Mouse (Mus musculus): ENCODE measurements at regions not wholly inside any gene's neighbourhood (a gene's known extent, or its start where the extent isn't known, plus 50 kb on each side); places are given as distances from the start of the nearest gene placed in this dataset.

GRCm38 (mm10) chr1:76075685-76076455, 529.8 kb downstream of the Slc4a3 start:
- no peak for DNase-seq (ENCODE audit: low read depth, low spot score)

GRCm38 (mm10) chr1:76080241-76080640, 534.2 kb downstream of the Slc4a3 start:
- no peak for DNase-seq (ENCODE audit: low read depth, low spot score)

DNA sequence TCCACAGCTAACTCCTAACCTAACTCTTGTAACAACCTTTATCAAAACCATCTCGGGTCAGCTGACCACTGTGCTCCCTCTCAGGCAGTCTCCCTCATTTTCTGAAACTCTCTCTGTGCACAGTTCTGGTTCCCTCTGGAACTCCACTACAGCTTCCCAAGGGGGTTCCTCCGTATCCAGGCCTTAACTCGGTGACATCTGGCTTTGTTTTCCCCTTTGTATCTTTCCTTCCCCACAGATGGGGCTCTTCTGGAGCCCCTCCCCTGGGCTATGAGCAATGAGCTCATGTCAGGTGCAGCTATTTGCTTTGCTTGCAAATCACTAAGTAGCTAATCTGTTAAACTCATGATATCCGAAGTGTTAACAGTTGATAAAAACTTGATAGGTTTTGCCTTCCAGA, 535.6 kb downstream of the Slc4a3 start:
- no peak for DNase-seq (ENCODE audit: low read depth, low spot score)

- DNase-seq (ENCODE audit: low read depth, low spot score): no peak
Measured at GRCm38 (mm10) chr1:76083273-76084036, 537.4 kb downstream of the Slc4a3 start.

GRCm38 (mm10) chr1:76091031-76091430, 545.0 kb downstream of the Slc4a3 start:
- DNase-seq (ENCODE audit: low read depth, low spot score): no peak

- DNase-seq (ENCODE audit: low read depth, low spot score): no peak
Measured at GRCm38 (mm10) chr1:76113281-76113680, 567.2 kb downstream of the Slc4a3 start.

DNA sequence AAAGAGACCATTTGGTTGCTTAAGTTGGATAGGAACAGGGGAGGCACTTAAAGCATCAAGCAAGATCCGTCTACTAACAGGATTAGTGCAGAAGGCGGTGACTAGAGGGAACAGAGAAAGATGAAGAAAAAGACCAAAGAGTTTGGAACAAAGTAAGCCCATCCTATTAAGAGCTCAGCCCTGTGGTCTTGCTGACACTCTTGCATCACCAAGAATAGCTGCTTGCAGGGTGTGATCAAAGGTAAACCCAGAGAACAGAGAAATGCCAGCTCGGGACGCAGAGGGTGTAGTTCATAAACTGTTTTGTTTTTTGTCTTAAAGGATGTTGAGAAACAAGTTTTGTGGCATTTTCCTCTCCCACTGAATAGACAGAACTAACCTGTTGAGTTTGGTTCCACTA, 574.8 kb downstream of the Slc4a3 start:
- no peak for DNase-seq (ENCODE audit: low read depth, low spot score)

- DNase-seq (ENCODE audit: low read depth, low spot score): no peak
Measured at GRCm38 (mm10) chr1:76130353-76130752, 584.3 kb downstream of the Slc4a3 start.

DNA sequence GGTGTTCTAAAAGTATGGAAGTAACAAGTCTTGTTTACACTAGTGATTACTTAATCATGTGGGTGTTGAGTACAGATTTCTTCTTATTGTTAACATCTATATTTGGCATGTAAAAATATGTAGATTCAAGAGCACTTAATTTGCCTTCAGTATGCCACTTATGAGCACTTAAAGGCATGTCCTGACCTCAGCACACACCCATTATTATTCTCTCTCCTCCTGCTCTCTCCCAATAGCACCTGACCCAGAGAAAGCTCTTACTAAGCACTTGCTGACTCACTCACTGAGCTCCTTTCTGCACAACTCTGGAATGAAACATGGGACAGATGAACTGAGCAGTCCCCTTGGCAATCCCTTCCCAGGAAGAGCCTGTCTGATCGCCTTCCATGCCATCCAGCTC, 590.7 kb downstream of the Slc4a3 start:
- DNase-seq (ENCODE audit: low read depth, low spot score): no peak

- no peak for DNase-seq (ENCODE audit: low read depth, low spot score)
Measured at GRCm38 (mm10) chr1:76137701-76138100, 591.6 kb downstream of the Slc4a3 start.

DNA sequence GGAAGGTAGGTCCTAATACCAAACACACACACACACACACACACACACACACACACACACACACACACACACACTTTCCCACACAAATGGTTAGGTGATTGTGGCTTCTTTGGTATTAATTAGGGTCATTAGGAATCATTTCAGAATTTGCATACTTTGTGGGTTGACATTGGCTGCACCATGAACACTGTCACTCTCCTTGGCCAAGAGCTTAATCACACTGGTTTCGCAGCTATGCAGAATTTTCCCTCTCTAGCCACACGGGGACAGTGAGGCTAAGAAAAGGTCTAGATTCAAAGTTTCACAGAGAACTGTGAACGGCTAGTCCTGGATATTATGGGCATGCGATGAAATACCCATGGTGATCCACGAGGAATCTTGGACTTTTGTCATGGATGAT, 597.5 kb downstream of the Slc4a3 start:
- no peak for DNase-seq (ENCODE audit: low read depth, low spot score)

GRCm38 (mm10) chr1:76148963-76149362, 602.9 kb downstream of the Slc4a3 start:
- DNase-seq (ENCODE audit: low read depth, low spot score): no peak

DNA sequence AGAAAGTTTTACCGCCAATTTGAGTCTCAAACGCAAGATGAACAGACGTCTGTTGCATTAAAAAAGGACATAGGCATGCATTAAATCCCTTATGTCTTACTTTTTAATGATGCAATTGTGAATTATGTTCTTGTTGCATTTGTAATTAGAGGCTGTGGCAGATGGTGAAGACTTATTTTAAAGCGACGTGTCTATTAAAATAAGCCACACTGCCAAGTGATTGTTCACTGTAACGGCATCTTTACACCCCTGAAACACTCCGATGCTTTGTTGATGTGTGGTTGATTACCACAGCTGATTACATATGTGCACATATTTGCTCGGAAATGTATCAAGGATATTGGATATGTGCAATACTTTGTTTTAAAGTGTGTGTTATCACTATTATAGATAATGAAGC, 610.2 kb downstream of the Slc4a3 start:
- DNase-seq (ENCODE audit: low read depth, low spot score): no peak

DNA sequence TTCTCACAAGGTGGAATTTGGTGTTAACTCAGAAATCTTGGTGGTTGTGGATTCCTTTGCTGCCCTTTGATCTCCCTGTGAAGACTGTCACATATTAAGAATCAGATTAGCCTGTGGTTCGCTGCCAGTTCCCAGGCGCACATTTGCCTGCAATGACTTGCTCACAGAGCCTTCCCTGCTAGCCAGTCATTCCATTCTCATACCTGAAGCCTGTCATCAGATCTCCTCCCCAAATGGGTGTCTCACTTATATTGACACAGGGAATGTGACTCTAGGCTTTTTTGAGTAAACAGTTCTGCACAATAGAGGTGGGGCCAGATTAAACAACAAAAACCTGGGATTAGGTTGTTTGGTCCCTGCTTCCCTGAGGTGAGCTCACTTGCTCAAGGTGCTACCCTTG, 621.4 kb downstream of the Slc4a3 start:
- no peak for DNase-seq (ENCODE audit: low read depth, low spot score)

GRCm38 (mm10) chr1:76181181-76181580, 635.1 kb downstream of the Slc4a3 start:
- DNase-seq (ENCODE audit: low read depth, low spot score): no peak

- no peak for DNase-seq (ENCODE audit: low read depth, low spot score)
Measured at GRCm38 (mm10) chr1:76194844-76195243, 648.8 kb downstream of the Slc4a3 start.

DNA sequence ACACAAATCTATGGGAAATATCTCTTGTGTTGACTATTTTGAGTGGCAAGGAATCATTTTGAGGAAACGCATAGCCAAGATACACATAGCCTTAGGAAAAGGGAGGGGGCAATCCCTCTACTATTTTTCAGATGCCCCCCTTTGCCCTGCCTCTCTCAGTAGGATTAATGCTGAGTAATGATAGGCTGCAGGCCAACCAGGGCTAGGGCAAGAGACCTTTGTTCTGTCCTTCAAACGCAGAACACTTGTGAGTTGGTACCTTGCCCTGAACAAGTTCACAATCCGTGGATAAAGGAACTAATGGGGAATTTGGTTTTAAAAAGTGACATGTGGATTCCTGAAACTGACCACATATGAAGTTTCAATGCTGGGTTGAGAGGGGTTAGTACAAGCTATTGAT, 651.6 kb downstream of the Slc4a3 start:
- DNase-seq (ENCODE audit: low read depth, low spot score): no peak

DNA sequence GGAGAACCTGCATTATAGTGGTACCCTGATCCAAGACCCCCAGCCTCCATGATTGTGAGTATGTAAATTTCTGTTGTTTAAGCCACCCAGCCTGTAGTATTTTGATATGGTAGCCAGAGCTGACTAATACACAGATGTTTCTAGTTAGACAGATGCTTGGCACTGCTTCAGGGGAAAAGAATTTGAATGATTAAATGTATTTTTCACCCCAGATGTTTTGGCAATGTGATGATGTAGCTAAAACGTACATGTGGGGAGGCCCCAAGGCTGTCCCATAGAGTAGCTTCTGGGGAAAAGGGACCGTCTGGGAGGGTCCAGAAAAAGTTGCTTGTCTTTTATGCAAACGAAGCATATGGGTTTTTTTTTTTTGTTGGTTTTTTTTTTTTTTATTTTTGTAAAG, 654.8 kb downstream of the Slc4a3 start:
- no peak for DNase-seq (ENCODE audit: low read depth, low spot score)

DNA sequence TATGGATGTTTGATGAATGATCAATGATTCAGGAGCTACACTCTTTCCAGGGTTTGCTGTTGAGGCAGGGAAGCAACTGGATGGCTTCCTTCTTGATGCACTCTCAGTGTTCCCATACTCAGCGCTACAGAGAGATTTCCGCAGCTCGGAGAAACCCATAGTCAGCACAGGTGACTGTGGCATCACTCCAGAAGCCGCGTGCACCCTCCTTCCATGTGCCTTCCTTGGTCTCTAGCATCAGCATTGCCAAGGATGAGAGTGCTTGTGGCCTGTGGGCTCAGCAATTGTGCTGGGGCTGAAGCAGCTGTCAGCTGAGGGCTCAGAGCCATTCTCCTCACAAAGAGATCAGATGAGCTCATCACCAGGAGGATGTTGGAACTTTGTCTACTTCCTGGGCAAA, 666.4 kb downstream of the Slc4a3 start:
- DNase-seq (ENCODE audit: low read depth, low spot score): no peak

- DNase-seq (ENCODE audit: low read depth, low spot score): no peak
Measured at GRCm38 (mm10) chr1:76244721-76245120, 698.7 kb downstream of the Slc4a3 start.

DNA sequence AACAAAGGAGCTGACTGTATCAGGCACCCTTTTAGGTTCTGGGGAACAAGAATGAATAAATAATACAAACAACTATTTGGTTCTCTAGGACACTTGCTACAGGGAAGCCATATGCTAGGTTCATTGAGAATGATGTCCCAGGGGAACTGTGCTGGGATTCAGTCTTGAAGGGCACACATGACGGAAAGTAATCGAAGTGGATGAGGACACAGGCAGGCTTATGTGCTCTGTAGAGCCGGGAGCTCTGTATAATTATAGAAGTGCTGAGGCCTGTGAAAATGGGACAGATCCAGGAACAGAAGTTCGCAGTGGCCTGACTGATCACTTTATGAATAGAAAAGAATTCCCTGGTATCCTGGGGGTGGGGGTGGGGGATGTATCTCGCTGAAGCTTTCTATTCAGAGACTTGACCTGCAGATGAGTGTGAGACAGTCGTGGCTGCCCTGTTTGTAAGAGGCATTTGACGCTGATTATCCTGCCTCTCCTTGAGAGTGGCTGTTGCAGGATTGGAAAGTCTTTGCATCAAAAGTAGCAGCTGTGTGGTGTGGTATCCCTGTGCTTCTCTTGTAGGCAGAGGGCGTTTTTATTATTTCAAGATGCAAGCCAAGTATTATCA, 700.2 kb downstream of the Slc4a3 start:
- no peak for DNase-seq (ENCODE audit: low read depth, low spot score)

DNA sequence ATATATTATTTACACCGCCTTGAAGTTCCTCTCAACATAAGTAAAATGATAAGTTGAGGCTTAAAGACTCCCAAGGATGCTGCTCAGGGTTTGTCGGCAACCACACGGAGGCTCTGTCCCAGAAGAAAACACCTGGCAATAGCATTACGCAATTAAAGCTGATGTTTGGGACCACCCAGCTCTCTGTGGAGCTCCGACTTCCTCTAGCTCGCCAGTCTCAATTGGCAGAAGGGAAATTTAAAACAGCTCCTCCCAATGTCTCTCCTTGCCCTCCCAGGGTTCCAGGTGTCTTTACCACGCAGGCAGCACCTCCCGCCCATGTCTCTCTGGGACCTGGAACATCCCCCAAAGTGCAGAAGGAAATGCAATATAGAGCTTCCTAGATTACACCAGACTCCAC, 701.1 kb downstream of the Slc4a3 start:
- DNase-seq (ENCODE audit: low read depth, low spot score): no peak

GRCm38 (mm10) chr1:76258217-76258616, 712.2 kb downstream of the Slc4a3 start:
- no peak for DNase-seq (ENCODE audit: low read depth, low spot score)
